Mouse (Mus musculus): ENCODE data around the gene Hist1h4k.
"Not testable (repeated sequence)": the region's sequence is repeated elsewhere in the genome, so short reads cannot be mapped to it uniquely, and the experiment has no call there.

Gene Hist1h4k

GRCm38 (mm10) chr13:21754294-21755001, 4.1 kb upstream of the Hist1h4k start:
- peak; percentile 5 to 29 for DNase-seq (ENCODE audit: low spot score in 2 of 2)

GRCm38 (mm10) chr13:21753524-21754285, 3.4 kb upstream of the Hist1h4k start, which contains the start of the genes Hist1h2ak and Hist1h2bn:
Gene Hist1h2ak (minus strand): TSS chr13:21753827.
Gene Hist1h2bn (plus strand): TSS chr13:21754123.
- DNase-seq (ENCODE audit: low spot score in 2 of 2), result peak; percentile 69 to 73

- no peak for DNase-seq (ENCODE audit: low spot score in 2 of 2)
These were observed 2.8 kb upstream of the Hist1h4k start for GRCm38 (mm10) chr13:21753051-21753523.

GRCm38 (mm10) chr13:21752356-21752755, 2.1 kb upstream of the Hist1h4k start:
- DNase-seq (ENCODE audit: low spot score in 2 of 2), result no peak

- DNase-seq (ENCODE audit: low spot score in 2 of 2), result no peak
These were observed 1.5 kb upstream of the Hist1h4k start for GRCm38 (mm10) chr13:21751827-21752226.

GRCm38 (mm10) chr13:21751417-21751816, 1.1 kb upstream of the Hist1h4k start:
- no peak for DNase-seq (ENCODE audit: low spot score in 2 of 2)

GRCm38 (mm10) chr13:21749387-21750158, 732 bp downstream of the Hist1h4k start:
- DNase-seq (ENCODE audit: low spot score in 2 of 2), result no peak

GRCm38 (mm10) chr13:21745006-21745405, 5.3 kb downstream of the Hist1h4k start:
- DNase-seq (ENCODE audit: low spot score in 2 of 2), result no peak

- peak; percentile 60 to 70 for DNase-seq (ENCODE audit: low spot score in 2 of 2)
These were observed 15.2 kb downstream of the Hist1h4k start, which contains the start of gene Hist1h4j for GRCm38 (mm10) chr13:21734906-21735767. Gene Hist1h4j (plus strand): TSS chr13:21735064.

GRCm38 (mm10) chr13:21734010-21734905, 16.0 kb downstream of the Hist1h4k start:
- peak; percentile 77 to 81 for DNase-seq (ENCODE audit: low spot score in 2 of 2)

- DNase-seq (ENCODE audit: low spot score in 2 of 2), result no peak
These were observed 16.8 kb downstream of the Hist1h4k start for GRCm38 (mm10) chr13:21733466-21733865.

GRCm38 (mm10) chr13:21729544-21729943, 20.8 kb downstream of the Hist1h4k start:
- DNase-seq (ENCODE audit: low spot score in 2 of 2), result no peak

GRCm38 (mm10) chr13:21727948-21728572, 22.2 kb downstream of the Hist1h4k start:
- no peak for DNase-seq (ENCODE audit: low spot score in 2 of 2)

- DNase-seq (ENCODE audit: low spot score in 2 of 2), result no peak
These were observed 27.1 kb downstream of the Hist1h4k start for GRCm38 (mm10) chr13:21722993-21723836.

- no peak for DNase-seq (ENCODE audit: low spot score in 2 of 2)
These were observed 27.9 kb downstream of the Hist1h4k start for GRCm38 (mm10) chr13:21722373-21722925.

GRCm38 (mm10) chr13:21721757-21722372, 28.4 kb downstream of the Hist1h4k start, which contains the start of gene Hist1h2bm:
Gene Hist1h2bm (plus strand): TSS chr13:21722044.
- peak; percentile 56 for DNase-seq (ENCODE audit: low spot score in 2 of 2)

- DNase-seq (ENCODE audit: low spot score in 2 of 2), result not testable (repeated sequence)
These were observed 29.1 kb downstream of the Hist1h4k start for GRCm38 (mm10) chr13:21721107-21721756.

Measured in natural killer cell, adult 2 months (primary cell).